Mouse (Mus musculus): ENCODE measurements around the gene Ldhb.

DNA sequence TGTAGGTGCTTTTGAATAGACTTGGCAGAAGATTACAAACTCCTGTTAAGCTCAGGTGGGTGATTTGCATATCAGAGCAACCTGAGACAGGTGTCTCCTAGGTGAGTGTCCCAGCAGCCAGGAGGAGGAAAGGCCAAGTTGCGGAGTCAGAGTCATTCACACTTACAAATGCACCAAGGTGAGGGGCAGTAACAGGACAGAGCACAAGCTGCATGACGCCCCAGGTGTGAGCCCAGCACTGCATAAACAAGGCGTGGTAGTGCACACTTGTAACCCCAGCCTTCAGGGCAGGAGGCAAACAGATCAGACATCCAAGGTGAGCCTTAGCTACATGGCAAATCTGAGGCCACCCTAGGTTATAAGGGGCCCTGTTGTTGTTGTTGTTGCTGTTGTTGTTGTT is 5.1 kb upstream of the Ldhb start:
- TF ChIP-seq CTCF (IDR thresholded peaks at IDR 0.05; ENCODE audit: borderline replicate concordance, insufficient read depth, low read length) (no peak), POLR2A (IDR thresholded peaks at IDR 0.05; ENCODE audit: low read depth, low read length) (no peak)
